Mouse (Mus musculus): ENCODE measurements at regions not wholly inside any gene's neighbourhood (a gene's known extent, or its start where the extent isn't known, plus 50 kb on each side); places are given as distances from the start of the nearest gene placed in this dataset.
"Not testable (repeated sequence)": the region's sequence is repeated elsewhere in the genome, so short reads cannot be mapped to it uniquely, and the experiment has no call there.

- Histone ChIP-seq H3K9ac (ENCODE audit: control insufficient read depth, low read depth, low read length, poor library complexity, severe bottlenecking) (no peak overlapping the region), H3K79me2 (ENCODE audit: control insufficient read depth, insufficient read depth, low read length, poor library complexity) (no peaks in the 10 kb centered on the region), H3K4me3 (ENCODE audit: control insufficient read depth in 1 of 2, insufficient read depth in 1 of 2, low read depth in 2 of 2, low read length in 2 of 2) (no peak overlapping the region), H3K36me3 (ENCODE audit: control insufficient read depth in 1 of 2, insufficient read depth in 2 of 2, low read length in 2 of 2) (no peaks in the 10 kb centered on the region), H3K9me3 (replicated peaks; ENCODE audit: insufficient read depth, low read length) (no peaks in the 10 kb centered on the region), H3K4me1 (ENCODE audit: control insufficient read depth in 1 of 2, insufficient read depth in 2 of 2, low read length in 2 of 2) (no peaks in the 10 kb centered on the region), H3K27ac (ENCODE audit: control insufficient read depth, low read depth, low read length) (no peak overlapping the region), H3K27me3 (ENCODE audit: control insufficient read depth in 1 of 2, insufficient read depth in 2 of 2, low read length in 2 of 2) (no peaks in the 10 kb centered on the region)
- DNase-seq (ENCODE audit: low read depth, low spot score): peak; percentile 56
- TF ChIP-seq MAZ (IDR thresholded peaks at IDR 0.05; ENCODE audit: low read depth, low read length) (no peak), CTCF (IDR thresholded peaks at IDR 0.05 in 2 of 3, conservative IDR thresholded peaks at IDR 0.05 in 1 of 3; ENCODE audit: control insufficient read depth in 1 of 3, insufficient read depth in 1 of 3, low read depth in 2 of 3, low read length in 3 of 3, poor library complexity in 1 of 3, severe bottlenecking in 1 of 3) (peak; percentile 37 to 59 (median 49)), SIN3A (IDR thresholded peaks at IDR 0.05; ENCODE audit: low read length) (no peak), GABPA (IDR thresholded peaks at IDR 0.05; ENCODE audit: low read depth, low read length) (no peak), TBP (IDR thresholded peaks at IDR 0.05; ENCODE audit: low read depth, low read length) (no peak), TAL1 (IDR thresholded peaks at IDR 0.05; ENCODE audit: low read length) (no peak), ZMIZ1 (IDR thresholded peaks at IDR 0.05; ENCODE audit: low read depth, low read length) (no peak), KAT2A (conservative IDR thresholded peaks at IDR 0.05; ENCODE audit: low read depth, low read length) (no peak), ZC3H11A (IDR thresholded peaks at IDR 0.05; ENCODE audit: low read depth, low read length) (peak; percentile 18; the same call in 1 of the 2 replicates), RAD21 (IDR thresholded peaks at IDR 0.05; ENCODE audit: low read depth, low read length) (peak; percentile 54), JUND (IDR thresholded peaks at IDR 0.05; ENCODE audit: low read depth, low read length) (no peak), SMC3 (IDR thresholded peaks at IDR 0.05; ENCODE audit: low read depth, low read length) (peak; percentile 44; the same call in 1 of the 2 replicates)
Observed at GRCm38 (mm10) chr14:19175288-19175687, 243.4 kb downstream of the Gm21738 start.

GRCm38 (mm10) chr14:19170300-19171022 lies 248.3 kb downstream of the Gm21738 start:
- H3K27me3 ChIP-seq (ENCODE audit: control insufficient read depth in 1 of 2, insufficient read depth in 2 of 2, low read length in 2 of 2); H3K27ac ChIP-seq (ENCODE audit: control insufficient read depth, low read depth, low read length); H3K79me2 ChIP-seq (ENCODE audit: control insufficient read depth, insufficient read depth, low read length, poor library complexity); H3K9me3 ChIP-seq (replicated peaks; ENCODE audit: insufficient read depth, low read length); H3K9ac ChIP-seq (ENCODE audit: control insufficient read depth, low read depth, low read length, poor library complexity, severe bottlenecking); H3K36me3 ChIP-seq (ENCODE audit: control insufficient read depth in 1 of 2, insufficient read depth in 2 of 2, low read length in 2 of 2); H3K4me1 ChIP-seq (ENCODE audit: control insufficient read depth in 1 of 2, insufficient read depth in 2 of 2, low read length in 2 of 2); H3K4me3 ChIP-seq (ENCODE audit: control insufficient read depth in 1 of 2, insufficient read depth in 1 of 2, low read depth in 2 of 2, low read length in 2 of 2); DNase-seq (ENCODE audit: low read depth, low spot score): not testable (repeated sequence)

DNA sequence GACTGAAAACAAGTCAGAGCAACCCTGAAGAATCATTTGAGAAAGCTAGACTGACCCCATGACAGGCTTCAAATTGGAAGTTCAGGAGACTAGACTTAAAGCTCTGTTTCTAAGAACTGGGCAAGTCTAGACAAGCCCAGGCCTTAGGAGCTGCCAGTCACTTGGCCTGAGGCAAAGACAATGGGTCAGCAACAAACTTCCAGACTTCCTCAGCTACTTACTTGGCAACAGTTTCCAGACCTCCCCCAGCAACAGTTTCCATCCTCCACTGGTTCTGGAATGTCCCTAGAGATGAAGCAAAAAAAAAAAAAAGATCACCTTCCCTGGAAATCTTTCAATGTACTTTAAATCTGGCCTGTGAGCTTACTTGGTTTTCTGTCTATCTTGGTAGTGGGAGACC lies 251.9 kb downstream of the Gm21738 start:
- H3K36me3 ChIP-seq (ENCODE audit: control insufficient read depth in 1 of 2, insufficient read depth in 2 of 2, low read length in 2 of 2): no peaks in the 10 kb centered on the region
- no peak for DNase-seq (ENCODE audit: low read depth, low spot score)

DNA sequence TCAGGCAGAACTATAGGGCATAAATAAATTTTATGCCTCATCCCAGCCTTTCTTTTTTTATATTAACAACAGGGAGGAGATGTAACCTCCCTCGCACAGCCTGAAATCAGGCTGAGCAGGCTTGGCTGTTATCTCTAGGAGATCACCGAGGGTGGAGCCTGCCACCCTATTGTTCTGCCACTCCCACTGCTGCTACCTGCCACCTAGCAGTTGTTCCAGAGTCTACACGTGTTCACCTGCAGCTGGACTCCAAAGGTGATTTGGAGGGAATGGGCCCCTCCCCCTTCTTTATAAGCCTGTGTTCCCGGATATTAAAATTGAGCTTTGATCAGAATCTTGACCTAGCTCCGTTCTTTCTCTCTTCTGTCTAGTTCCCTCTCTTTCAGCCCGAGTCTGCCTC lies 245.8 kb upstream of the Ube2e2 start:
- H3K27me3 ChIP-seq (ENCODE audit: control insufficient read depth in 1 of 2, insufficient read depth in 2 of 2, low read length in 2 of 2); H3K9ac ChIP-seq (ENCODE audit: control insufficient read depth, low read depth, low read length, poor library complexity, severe bottlenecking); H3K4me1 ChIP-seq (ENCODE audit: control insufficient read depth in 1 of 2, insufficient read depth in 2 of 2, low read length in 2 of 2); H3K36me3 ChIP-seq (ENCODE audit: control insufficient read depth in 1 of 2, insufficient read depth in 2 of 2, low read length in 2 of 2); H3K4me3 ChIP-seq (ENCODE audit: control insufficient read depth in 1 of 2, insufficient read depth in 1 of 2, low read depth in 2 of 2, low read length in 2 of 2); DNase-seq (ENCODE audit: low read depth, low spot score); H3K79me2 ChIP-seq (ENCODE audit: control insufficient read depth, insufficient read depth, low read length, poor library complexity); H3K27ac ChIP-seq (ENCODE audit: control insufficient read depth, low read depth, low read length); H3K9me3 ChIP-seq (replicated peaks; ENCODE audit: insufficient read depth, low read length): not testable (repeated sequence)

More for the DNA sequence above, 251.9 kb downstream of the Gm21738 start:
- no peak for TF ChIP-seq MYB (IDR thresholded peaks at IDR 0.05; ENCODE audit: low read depth, low read length)
- no peak for TF ChIP-seq KAT2A (conservative IDR thresholded peaks at IDR 0.05; ENCODE audit: low read depth, low read length)
- TF ChIP-seq MEF2A (IDR thresholded peaks at IDR 0.05; ENCODE audit: extremely low read depth, insufficient replicate concordance, low read depth, low read length, poor library complexity, severe bottlenecking): no peak
- no peak for TF ChIP-seq MYC (IDR thresholded peaks at IDR 0.05; ENCODE audit: low read depth, low read length)
- no peak for TF ChIP-seq MAX (IDR thresholded peaks at IDR 0.05; ENCODE audit: low read length)
- no peak for TF ChIP-seq RAD21 (IDR thresholded peaks at IDR 0.05; ENCODE audit: low read depth, low read length)
- no peak for TF ChIP-seq USF2 (IDR thresholded peaks at IDR 0.05; ENCODE audit: borderline replicate concordance in 1 of 2, insufficient read depth in 1 of 2, low read depth in 1 of 2, low read length in 2 of 2)
- TF ChIP-seq ZC3H11A (IDR thresholded peaks at IDR 0.05; ENCODE audit: low read depth, low read length): no peak
- no peak for TF ChIP-seq GABPA (IDR thresholded peaks at IDR 0.05; ENCODE audit: low read depth, low read length)
- TF ChIP-seq TCF12 (IDR thresholded peaks at IDR 0.05; ENCODE audit: low read depth, low read length): no peak
- no peak for TF ChIP-seq POLR2A (IDR thresholded peaks at IDR 0.05; ENCODE audit: control insufficient read depth in 1 of 2, insufficient read depth in 1 of 2, low read depth in 1 of 2, low read length in 2 of 2, poor library complexity in 1 of 2)
- no peak for TF ChIP-seq BHLHE40 (IDR thresholded peaks at IDR 0.05; ENCODE audit: borderline replicate concordance, low read depth, low read length)
- no peak for TF ChIP-seq ETS1 (IDR thresholded peaks at IDR 0.05; ENCODE audit: low read depth, low read length)
- TF ChIP-seq E2F4 (IDR thresholded peaks at IDR 0.05; ENCODE audit: borderline replicate concordance, low read depth, low read length): no peak
- no peak for TF ChIP-seq UBTF (IDR thresholded peaks at IDR 0.05; ENCODE audit: borderline replicate concordance, insufficient read depth, low read depth, low read length)
- no peak for TF ChIP-seq MAFK (IDR thresholded peaks at IDR 0.05; ENCODE audit: borderline replicate concordance, low read depth, low read length)
- TF ChIP-seq CHD1 (IDR thresholded peaks at IDR 0.05; ENCODE audit: low read depth, low read length): no peak
- no peaks in the 10 kb centered on the region for H3K4me1 ChIP-seq (ENCODE audit: control insufficient read depth in 1 of 2, insufficient read depth in 2 of 2, low read length in 2 of 2)
- H3K9ac ChIP-seq (ENCODE audit: control insufficient read depth, low read depth, low read length, poor library complexity, severe bottlenecking): no peak overlapping the region
- H3K9me3 ChIP-seq (replicated peaks; ENCODE audit: insufficient read depth, low read length): no peaks in the 10 kb centered on the region
- H3K79me2 ChIP-seq (ENCODE audit: control insufficient read depth, insufficient read depth, low read length, poor library complexity): no peaks in the 10 kb centered on the region
- no peaks in the 10 kb centered on the region for H3K27me3 ChIP-seq (ENCODE audit: control insufficient read depth in 1 of 2, insufficient read depth in 2 of 2, low read length in 2 of 2)
- H3K4me3 ChIP-seq (ENCODE audit: control insufficient read depth in 1 of 2, insufficient read depth in 1 of 2, low read depth in 2 of 2, low read length in 2 of 2): no peak overlapping the region
- no peak overlapping the region for H3K27ac ChIP-seq (ENCODE audit: control insufficient read depth, low read depth, low read length)
